Mouse (Mus musculus): ENCODE data around the gene Gm14399. TPM values are rescaled to one million over a fixed set of nuclear protein-coding genes. Genes with fewer than 3 reads are reported as not detected.
"Not testable (repeated sequence)": the region's sequence is repeated elsewhere in the genome, so short reads cannot be mapped to it uniquely, and the experiment has no call there.

The Gm14399 gene
- 21.7 and 24.0 TPM in 2 replicates for polyA plus RNA-seq (2012; rRNA removed)

GRCm38 (mm10) chr2:175141993-175142295 is at the start of gene Gm14399:
Gene Gm14399 (minus strand): TSS chr2:175142012.
- H3K4me3 ChIP-seq (ENCODE audit: insufficient read depth, low read length), result peak within 1 kb of the TSS; percentile 95
- not testable (repeated sequence) for H3K4me1 ChIP-seq (ENCODE audit: control insufficient read depth, insufficient read depth, low read length); H3K27ac ChIP-seq (ENCODE audit: insufficient read depth, low read length)

GRCm38 (mm10) chr2:175179008-175179407 is 37.2 kb upstream of the Gm14399 start:
- H3K4me3 ChIP-seq (ENCODE audit: insufficient read depth, low read length); H3K27ac ChIP-seq (ENCODE audit: insufficient read depth, low read length); H3K4me1 ChIP-seq (ENCODE audit: control insufficient read depth, insufficient read depth, low read length): not testable (repeated sequence)

GRCm38 (mm10) chr2:175176312-175176711 is 34.5 kb upstream of the Gm14399 start:
- Histone ChIP-seq H3K27ac (ENCODE audit: insufficient read depth, low read length) (no peak overlapping the region), H3K4me3 (ENCODE audit: insufficient read depth, low read length) (no peak overlapping the region), H3K4me1 (ENCODE audit: control insufficient read depth, insufficient read depth, low read length) (no peaks in the 10 kb centered on the region)
- TF ChIP-seq POLR2A (IDR thresholded peaks at IDR 0.05; ENCODE audit: extremely low read depth, insufficient read depth, low read length) (no peak), CTCF (IDR thresholded peaks at IDR 0.05; ENCODE audit: extremely low read depth, insufficient read depth, low read length) (no peak)

GRCm38 (mm10) chr2:175175401-175176180 is 33.8 kb upstream of the Gm14399 start, which contains the start of gene Gm14443:
Gene Gm14443 (minus strand): TSS chr2:175175871.
- not testable (repeated sequence) for H3K4me3 ChIP-seq (ENCODE audit: insufficient read depth, low read length); H3K4me1 ChIP-seq (ENCODE audit: control insufficient read depth, insufficient read depth, low read length); H3K27ac ChIP-seq (ENCODE audit: insufficient read depth, low read length)

GRCm38 (mm10) chr2:175174058-175174457 is 32.2 kb upstream of the Gm14399 start:
- not testable (repeated sequence) for H3K27ac ChIP-seq (ENCODE audit: insufficient read depth, low read length); H3K4me3 ChIP-seq (ENCODE audit: insufficient read depth, low read length); H3K4me1 ChIP-seq (ENCODE audit: control insufficient read depth, insufficient read depth, low read length)

GRCm38 (mm10) chr2:175172906-175173595 is 31.2 kb upstream of the Gm14399 start:
- not testable (repeated sequence) for H3K4me1 ChIP-seq (ENCODE audit: control insufficient read depth, insufficient read depth, low read length); H3K4me3 ChIP-seq (ENCODE audit: insufficient read depth, low read length); H3K27ac ChIP-seq (ENCODE audit: insufficient read depth, low read length)

GRCm38 (mm10) chr2:175172123-175172522 is 30.3 kb upstream of the Gm14399 start:
- Histone ChIP-seq H3K27ac (ENCODE audit: insufficient read depth, low read length) (no peak overlapping the region), H3K4me1 (ENCODE audit: control insufficient read depth, insufficient read depth, low read length) (no peaks in the 10 kb centered on the region), H3K4me3 (ENCODE audit: insufficient read depth, low read length) (no peak overlapping the region)
- no peak for TF ChIP-seq CTCF (IDR thresholded peaks at IDR 0.05; ENCODE audit: extremely low read depth, insufficient read depth, low read length)

- not testable (repeated sequence) for H3K4me1 ChIP-seq (ENCODE audit: control insufficient read depth, insufficient read depth, low read length); H3K4me3 ChIP-seq (ENCODE audit: insufficient read depth, low read length); H3K27ac ChIP-seq (ENCODE audit: insufficient read depth, low read length)
Observed at GRCm38 (mm10) chr2:175166870-175167269, 25.1 kb upstream of the Gm14399 start.

- H3K4me1 ChIP-seq (ENCODE audit: control insufficient read depth, insufficient read depth, low read length); H3K27ac ChIP-seq (ENCODE audit: insufficient read depth, low read length); H3K4me3 ChIP-seq (ENCODE audit: insufficient read depth, low read length): not testable (repeated sequence)
Observed at GRCm38 (mm10) chr2:175165110-175165509, 23.3 kb upstream of the Gm14399 start.

GRCm38 (mm10) chr2:175161438-175161837 is 19.6 kb upstream of the Gm14399 start:
- H3K4me1 ChIP-seq (ENCODE audit: control insufficient read depth, insufficient read depth, low read length); H3K4me3 ChIP-seq (ENCODE audit: insufficient read depth, low read length); H3K27ac ChIP-seq (ENCODE audit: insufficient read depth, low read length): not testable (repeated sequence)

- no peaks in the 10 kb centered on the region for H3K4me1 ChIP-seq (ENCODE audit: control insufficient read depth, insufficient read depth, low read length)
- no peak overlapping the region for H3K27ac ChIP-seq (ENCODE audit: insufficient read depth, low read length)
- TF ChIP-seq POLR2A (IDR thresholded peaks at IDR 0.05; ENCODE audit: extremely low read depth, insufficient read depth, low read length) (no peak), CTCF (IDR thresholded peaks at IDR 0.05; ENCODE audit: extremely low read depth, insufficient read depth, low read length) (no peak)
- no peak overlapping the region for H3K4me3 ChIP-seq (ENCODE audit: insufficient read depth, low read length)
Observed at GRCm38 (mm10) chr2:175158642-175159041, 16.8 kb upstream of the Gm14399 start.
